ENCODE assay signal across 8 mouse cellular contexts in genomic region chr16:11066833-11067191, GRCm38 (mm10). TPM values are rescaled to one million over a fixed set of nuclear protein-coding genes. Genes with fewer than 3 reads are reported as not detected.
DNase-seq lines count a peak whose midpoint lies in the region; ATAC-seq lines count a peak whose summit lies in the region.

No protein-coding gene starts in this region.

- DNase-seq in CD4-positive, CD25-positive, alpha-beta regulatory T cell, adult 2 months (ENCODE audit: low read depth, low spot score), result peak; percentile 44
- peak; percentile 58 to 71 for DNase-seq in adrenal gland, postnatal 36 days
- DNase-seq in hindbrain, embryonic 14.5 days (ENCODE audit: low spot score), result peak; percentile 75
- DNase-seq in limb, embryonic 10.5 days (ENCODE audit: low spot score), result peak; percentile 81
- peak; percentile 82 for DNase-seq in midbrain, embryonic 14.5 days
- DNase-seq in testis, postnatal 10 days (ENCODE audit: low spot score), result peak; percentile 74

- ATAC-seq in CD4-positive, CD25-positive, alpha-beta regulatory T cell, adult 4 months, result no peak
- ATAC-seq in forebrain, embryonic 13.5 days, result peak; percentile 56
- ATAC-seq in hindbrain, embryonic 14.5 days (ENCODE audit: low FRiP score), result peak; percentile 25; the same call in 1 of the 2 replicates
- peak; percentile 40 for ATAC-seq in midbrain, embryonic 14.5 days (ENCODE audit: low FRiP score, low TSS enrichment)

- peak overlapping the region; percentile 98 for H3K9ac ChIP-seq in forebrain, embryonic 13.5 days
- peak overlapping the region; percentile 99 for H3K9ac ChIP-seq in hindbrain, embryonic 14.5 days
- H3K9ac ChIP-seq in midbrain, embryonic 14.5 days (replicated peaks; ENCODE audit: low read length), result peak overlapping the region; percentile 98

- H3K27ac ChIP-seq in forebrain, embryonic 13.5 days, result peak overlapping the region; percentile 98
- H3K27ac ChIP-seq in hindbrain, embryonic 14.5 days, result peak overlapping the region; percentile 99
- peak overlapping the region; percentile 99 for H3K27ac ChIP-seq in limb, embryonic 10.5 days
- peak overlapping the region; percentile 99 for H3K27ac ChIP-seq in midbrain, embryonic 14.5 days (replicated peaks; ENCODE audit: low read depth, low read length)

- no peaks in the 10 kb centered on the region for H3K9me3 ChIP-seq in forebrain, embryonic 13.5 days (replicated peaks)
- H3K9me3 ChIP-seq in hindbrain, embryonic 14.5 days (ENCODE audit: control insufficient read depth, low read length), result no peaks in the 10 kb centered on the region
- no peaks in the 10 kb centered on the region for H3K9me3 ChIP-seq in limb, embryonic 10.5 days (replicated peaks)
- no peaks in the 10 kb centered on the region for H3K9me3 ChIP-seq in midbrain, embryonic 14.5 days (ENCODE audit: control insufficient read depth, low read length)

- peaks cover 15% of the 10 kb centered on the region for H3K36me3 ChIP-seq in forebrain, embryonic 13.5 days (ENCODE audit: poor library complexity, severe bottlenecking)
- H3K36me3 ChIP-seq in hindbrain, embryonic 14.5 days (replicated peaks; ENCODE audit: control insufficient read depth, insufficient read depth), result peaks cover 10% of the 10 kb centered on the region
- H3K36me3 ChIP-seq in limb, embryonic 10.5 days, result peaks cover 28% of the 10 kb centered on the region
- peaks cover 8% of the 10 kb centered on the region; the same call in 1 of the 2 replicates for H3K36me3 ChIP-seq in midbrain, embryonic 14.5 days (ENCODE audit: control insufficient read depth, insufficient read depth, low read length)

- H3K4me2 ChIP-seq in forebrain, embryonic 13.5 days, result peak overlapping the region; percentile 92
- peak overlapping the region; percentile 89 for H3K4me2 ChIP-seq in hindbrain, embryonic 14.5 days (replicated peaks)
- H3K4me2 ChIP-seq in midbrain, embryonic 14.5 days (ENCODE audit: low read length), result peak overlapping the region; percentile 96

- H3K27me3 ChIP-seq in forebrain, embryonic 13.5 days, result no peaks in the 10 kb centered on the region
- H3K27me3 ChIP-seq in hindbrain, embryonic 14.5 days (ENCODE audit: control insufficient read depth, insufficient read depth, low read length), result no peaks in the 10 kb centered on the region
- H3K27me3 ChIP-seq in limb, embryonic 10.5 days (ENCODE audit: low read depth, poor library complexity, severe bottlenecking), result no peaks in the 10 kb centered on the region
- no peaks in the 10 kb centered on the region for H3K27me3 ChIP-seq in midbrain, embryonic 14.5 days (ENCODE audit: control insufficient read depth, insufficient read depth, low read length)

- peaks cover 71% of the 10 kb centered on the region for H3K4me1 ChIP-seq in forebrain, embryonic 13.5 days
- H3K4me1 ChIP-seq in hindbrain, embryonic 14.5 days (replicated peaks; ENCODE audit: control insufficient read depth, insufficient read depth, low read length), result peaks cover 49% of the 10 kb centered on the region
- peaks cover 61% of the 10 kb centered on the region for H3K4me1 ChIP-seq in limb, embryonic 10.5 days
- H3K4me1 ChIP-seq in midbrain, embryonic 14.5 days (ENCODE audit: control insufficient read depth, insufficient read depth, low read length), result peaks cover 53% of the 10 kb centered on the region

- WGBS in forebrain, embryonic 13.5 days, result 0% methylated on average over 22 of the region's 22 CpGs
- WGBS in hindbrain, embryonic 14.5 days, result 0% methylated on average over 21 of the region's 22 CpGs
- under 1% methylated on average over 22 of the region's 22 CpGs for WGBS in limb, embryonic 10.5 days
- WGBS in midbrain, embryonic 14.5 days, result under 1% methylated on average over 22 of the region's 22 CpGs

- H3K4me3 ChIP-seq in forebrain, embryonic 13.5 days, result peak overlapping the region; percentile 80
- H3K4me3 ChIP-seq in hindbrain, embryonic 14.5 days (replicated peaks; ENCODE audit: low read length), result peak overlapping the region; percentile 93
- H3K4me3 ChIP-seq in limb, embryonic 10.5 days, result peak overlapping the region; percentile 74
- peak overlapping the region; percentile 85 for H3K4me3 ChIP-seq in midbrain, embryonic 14.5 days (replicated peaks; ENCODE audit: low read depth, low read length)

RNA-seq across cellular contexts. Expression of gene Litaf, which starts 0.9 kb away (rescaled TPM):
- 10 to 100 TPM; 47.2 to 61.2 TPM for polyA plus RNA-seq in CD4-positive, CD25-positive, alpha-beta regulatory T cell, adult 4 months (2017; shearing (Covaris generic))
- 10 to 100 TPM; 47.4 to 51.1 TPM for total RNA-seq in adrenal gland, postnatal 36 days (2021)
- polyA plus RNA-seq in forebrain, embryonic 13.5 days (2015; fragmentation: Nextera tagmentation; extraction: Ambion mirVana), result 59.2 and 59.3 TPM in 2 replicates
- 23.9 and 27.2 TPM in 2 replicates for polyA plus RNA-seq in hindbrain, embryonic 14.5 days (2014; fragmentation: Nextera tagmentation; extraction: Ambion mirVana)
- polyA plus RNA-seq in limb, embryonic 10.5 days (2016; fragmentation: Nextera tagmentation; extraction: Ambion mirVana), result 87.5 and 91.1 TPM in 2 replicates
- polyA plus RNA-seq in midbrain, embryonic 14.5 days (2014; fragmentation: Nextera tagmentation; extraction: Ambion mirVana), result 20.7 and 32.0 TPM in 2 replicates

RNA-seq across cellular contexts. Expression of gene Snn, which starts 6.1 kb away (rescaled TPM):
- 1 to 10 TPM; 1.3 to 3.5 TPM for polyA plus RNA-seq in CD4-positive, CD25-positive, alpha-beta regulatory T cell, adult 4 months (2017; shearing (Covaris generic))
- total RNA-seq in adrenal gland, postnatal 36 days (2021), result 10 to 100 TPM; 13.8 to 14.4 TPM
- polyA plus RNA-seq in forebrain, embryonic 13.5 days (2015; fragmentation: Nextera tagmentation; extraction: Ambion mirVana), result 122 and 140 TPM in 2 replicates
- 147 and 158 TPM in 2 replicates for polyA plus RNA-seq in hindbrain, embryonic 14.5 days (2014; fragmentation: Nextera tagmentation; extraction: Ambion mirVana)
- 47.6 and 55.1 TPM in 2 replicates for polyA plus RNA-seq in limb, embryonic 10.5 days (2016; fragmentation: Nextera tagmentation; extraction: Ambion mirVana)
- polyA plus RNA-seq in midbrain, embryonic 14.5 days (2014; fragmentation: Nextera tagmentation; extraction: Ambion mirVana), result 129 and 169 TPM in 2 replicates

Comparison
In these comparisons a context has a peak if more than half of its experiments do, and no peak if none do; other contexts are left out.
1. RNA of gene Snn, which starts 6.1 kb away (polyA plus RNA-seq): 129 to 169 TPM in midbrain, embryonic 14.5 days, 147 to 158 TPM in hindbrain, embryonic 14.5 days, 122 to 140 TPM in forebrain, embryonic 13.5 days and 47.6 to 55.1 TPM in limb, embryonic 10.5 days; 1.3 to 3.5 TPM in CD4-positive, CD25-positive, alpha-beta regulatory T cell, adult 4 months; every median in the first group is over 10 times any median in the second.
2. Peak in every context shown above with its lines, with median percentiles within 50 percentile points of each other: DNase-seq, H3K27ac ChIP-seq, H3K4me2 ChIP-seq, H3K4me3 ChIP-seq and H3K9ac ChIP-seq.